Mouse (Mus musculus) CH12.LX (cell line): ENCODE results near the gene Tlk2. TPM values are rescaled to one million over a fixed set of nuclear protein-coding genes. Genes with fewer than 3 reads are reported as not detected.

Source experiments
- DNase-seq: peaks from one replicate; pipeline ENCODE4 v3.0.0-alpha.2; 2013; ENCODE audit errors: extremely low read depth
- H3K27ac ChIP-seq: 2 replicates; pipeline ENCODE4 v1.5.1; 2012; ENCODE audit warnings: low read depth, mild to moderate bottlenecking, control low read depth, moderate library complexity; ENCODE audit not compliant: insufficient read depth
- H3K27me3 ChIP-seq: replicated peaks from 2 replicates; pipeline ENCODE3; 2012; ENCODE audit warnings: inconsistent platforms
- H3K36me3 ChIP-seq, 2 experiments: replicated peaks in 1 of 2; 2 replicates each; pipeline versions ENCODE3 to v1.6.1; 2012; ENCODE audit warnings: inconsistent platforms in 1 of 2, low read length in 1 of 2, mild to moderate bottlenecking in 1 of 2, mixed read lengths in 1 of 2, moderate library complexity in 1 of 2; ENCODE audit not compliant: control insufficient read depth in 1 of 2, insufficient read depth in 1 of 2
- H3K4me1 ChIP-seq, 2 experiments: 2 replicates each; pipeline ENCODE4 v1.6.1; 2012; ENCODE audit warnings: inconsistent platforms in 1 of 2, moderate library complexity in 1 of 2; ENCODE audit not compliant: insufficient read depth in 2 of 2, control insufficient read depth in 1 of 2
- H3K4me2 ChIP-seq: 2 replicates; pipeline ENCODE4 v1.6.1; 2012; ENCODE audit warnings: low read depth, mild to moderate bottlenecking, control low read depth; ENCODE audit not compliant: poor library complexity, insufficient read depth, severe bottlenecking
- H3K4me3 ChIP-seq, 3 experiments: fragments of 150-350 bp in 1 of 3; sonication (generic) in 1 of 3; replicated peaks in 1 of 3; 2 replicates each; pipeline versions ENCODE3 to v1.5.1; 2011 to 2012; ENCODE audit warnings: low read depth in 2 of 3, low read length in 2 of 3, mild to moderate bottlenecking in 2 of 3, moderate library complexity in 2 of 3, control low read depth in 1 of 3, improper control_type of control experiment in 1 of 3, inconsistent platforms in 1 of 3, mixed read lengths in 1 of 3; ENCODE audit not compliant: poor library complexity in 1 of 3
- H3K79me2 ChIP-seq: replicated peaks from 2 replicates; pipeline ENCODE4 v1.6.1; 2012; ENCODE audit warnings: mild to moderate bottlenecking, moderate library complexity; ENCODE audit not compliant: control insufficient read depth, poor library complexity, insufficient read depth, severe bottlenecking; ENCODE audit errors: extremely low read depth
- H3K9ac ChIP-seq: 2 replicates; pipeline ENCODE4 v1.6.1; 2012; ENCODE audit warnings: low read depth, mild to moderate bottlenecking, control low read depth, moderate library complexity; ENCODE audit not compliant: insufficient read depth
- H3K9me3 ChIP-seq: replicated peaks from 2 replicates; pipeline ENCODE3; 2012; ENCODE audit warnings: low read length, inconsistent platforms, mixed read lengths
- CHD2 ChIP-seq: IDR thresholded peaks from 2 replicates; pipeline ENCODE4 v1.6.1; 2011; ENCODE audit warnings: low read length, improper control_type of control experiment
- E2F4 ChIP-seq: IDR thresholded peaks from 2 replicates; pipeline ENCODE4 v1.6.1; 2011; ENCODE audit warnings: low read depth, low read length, improper control_type of control experiment; ENCODE audit not compliant: insufficient replicate concordance
- ETS1 ChIP-seq: conservative IDR thresholded peaks from 2 replicates; pipeline ENCODE4 v1.6.1; 2012; ENCODE audit warnings: low read depth, mild to moderate bottlenecking, inconsistent platforms, low read length, improper control_type of control experiment, moderate library complexity
- GABPA ChIP-seq: IDR thresholded peaks from 2 replicates; pipeline ENCODE4 v1.6.1; 2012; ENCODE audit warnings: low read depth, low read length, improper control_type of control experiment, inconsistent platforms; ENCODE audit not compliant: insufficient replicate concordance
- HCFC1 ChIP-seq: IDR thresholded peaks from 2 replicates; pipeline ENCODE4 v1.6.1; 2012; ENCODE audit warnings: low read depth, mild to moderate bottlenecking, inconsistent platforms, low read length, improper control_type of control experiment
- JUN ChIP-seq: IDR thresholded peaks from 2 replicates; pipeline ENCODE4 v1.6.1; 2011; ENCODE audit warnings: low read depth, mild to moderate bottlenecking, low read length, improper control_type of control experiment, moderate library complexity; ENCODE audit not compliant: insufficient read depth
- JUND ChIP-seq: conservative IDR thresholded peaks from 2 replicates; pipeline ENCODE4 v1.6.1; 2011; ENCODE audit warnings: low read depth, low read length, improper control_type of control experiment
- KAT2A ChIP-seq: IDR thresholded peaks from 2 replicates; pipeline ENCODE4 v1.6.1; 2012; ENCODE audit warnings: low read length, improper control_type of control experiment, inconsistent platforms; ENCODE audit not compliant: insufficient replicate concordance
- MAFK ChIP-seq: IDR thresholded peaks from 2 replicates; pipeline ENCODE4 v1.6.1; 2011; ENCODE audit warnings: low read length, improper control_type of control experiment; ENCODE audit not compliant: insufficient replicate concordance
- MEF2A ChIP-seq: IDR thresholded peaks from 2 replicates; pipeline ENCODE4 v1.6.1; 2014; ENCODE audit warnings: low read depth, mild to moderate bottlenecking, inconsistent platforms, low read length, improper control_type of control experiment, borderline replicate concordance
- MXI1 ChIP-seq: IDR thresholded peaks from 2 replicates; pipeline ENCODE4 v1.6.1; 2011; ENCODE audit warnings: mild to moderate bottlenecking, low read depth, low read length, improper control_type of control experiment
- NELFE ChIP-seq: IDR thresholded peaks from 2 replicates; pipeline ENCODE4 v1.6.1; 2011; ENCODE audit warnings: low read depth, low read length, improper control_type of control experiment
- PAX5 ChIP-seq: IDR thresholded peaks from 2 replicates; pipeline ENCODE4 v1.6.1; 2012; ENCODE audit warnings: low read length, inconsistent platforms, mixed read lengths
- POLR2A ChIP-seq: IDR thresholded peaks from 2 replicates; pipeline ENCODE4 v1.6.1; 2011; ENCODE audit warnings: low read depth, mild to moderate bottlenecking, improper control_type of control experiment, low read length
- POLR2AphosphoS2 ChIP-seq: IDR thresholded peaks from 2 replicates; pipeline ENCODE4 v1.6.1; 2011; ENCODE audit warnings: low read depth, low read length, improper control_type of control experiment
- SMC3 ChIP-seq: IDR thresholded peaks from 2 replicates; pipeline ENCODE4 v1.6.1; 2011; ENCODE audit warnings: low read depth, low read length, improper control_type of control experiment
- TBP ChIP-seq: conservative IDR thresholded peaks from 2 replicates; pipeline ENCODE4 v1.6.1; 2011; ENCODE audit warnings: low read depth, low read length, improper control_type of control experiment
- UBTF ChIP-seq: IDR thresholded peaks from 2 replicates; pipeline ENCODE4 v1.6.1; 2012; ENCODE audit warnings: low read depth, mild to moderate bottlenecking, inconsistent platforms, low read length, improper control_type of control experiment, moderate library complexity
- ZKSCAN1 ChIP-seq: IDR thresholded peaks from 2 replicates; pipeline ENCODE4 v1.6.1; 2012; ENCODE audit warnings: low read depth, inconsistent platforms, low read length, improper control_type of control experiment, borderline replicate concordance
- ZNF384 ChIP-seq: IDR thresholded peaks from 2 replicates; pipeline ENCODE4 v1.6.1; 2012; ENCODE audit warnings: low read depth, low read length, improper control_type of control experiment, inconsistent platforms
- dilution Hi-C: fragments of 300-500 bp; cut with MboI; formaldehyde crosslinking; loops from 2 replicates; pipeline ENCODE4 v1.14.3; 2020; ENCODE audit warnings: low sequenced_read_pairs; ENCODE audit not compliant: extremely low pct_unique_long_range_greater_than_20kb, extremely low pct_ligation_motif_present
- in situ Hi-C: fragments of 300-500 bp; cut with MboI; formaldehyde crosslinking; loops from 3 replicates; pipeline ENCODE4 v1.14.3; 2019; ENCODE audit warnings: low sequenced_read_pairs, low pct_ligation_motif_present, low pct_unique_long_range_greater_than_20kb, mixed read lengths
- polyA plus RNA-seq: library from polyadenylated mRNA; unstranded; fragments of >175 nt; gene quantifications from 2 replicates; pipeline ENCODE4 v1.2.1, GENCODE M21; 2012; ENCODE audit warnings: low read depth; ENCODE audit not compliant: insufficient read length
- total RNA-seq, 2 experiments: library from RNA; depleted of rRNA; stranded (reverse); fragments of 300-350 nt in 1 of 2; fragments of >200 nt in 1 of 2; gene quantifications; 2 replicates each; pipeline ENCODE4 v1.2.3; 2012 to 2014

Gene Tlk2
- total and polyA plus RNA-seq, 3 experiments, result 78.0 to 90.6 (median 85.1) TPM

DNA sequence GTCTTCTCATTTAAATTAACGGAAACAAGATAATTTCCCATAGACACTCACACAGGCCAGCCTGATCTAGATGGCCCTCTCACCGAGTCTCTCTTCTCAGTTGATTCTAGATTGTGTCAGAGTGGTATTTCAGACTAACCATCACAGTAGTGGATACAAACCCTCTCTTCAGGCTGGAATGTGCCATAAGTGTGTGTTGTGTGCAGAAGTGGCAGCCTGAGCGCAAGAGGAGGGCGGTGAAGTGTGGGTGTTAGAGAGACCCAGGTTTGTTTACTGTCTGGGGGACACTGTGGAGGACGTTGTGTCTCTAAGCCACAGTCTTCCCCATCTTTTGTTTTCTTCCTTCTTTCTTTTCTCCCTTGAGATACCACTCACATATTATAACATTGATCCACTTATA lies 144.9 kb downstream of the Tlk2 start (continued):
- no peak for TF ChIP-seq MXI1

DNA sequence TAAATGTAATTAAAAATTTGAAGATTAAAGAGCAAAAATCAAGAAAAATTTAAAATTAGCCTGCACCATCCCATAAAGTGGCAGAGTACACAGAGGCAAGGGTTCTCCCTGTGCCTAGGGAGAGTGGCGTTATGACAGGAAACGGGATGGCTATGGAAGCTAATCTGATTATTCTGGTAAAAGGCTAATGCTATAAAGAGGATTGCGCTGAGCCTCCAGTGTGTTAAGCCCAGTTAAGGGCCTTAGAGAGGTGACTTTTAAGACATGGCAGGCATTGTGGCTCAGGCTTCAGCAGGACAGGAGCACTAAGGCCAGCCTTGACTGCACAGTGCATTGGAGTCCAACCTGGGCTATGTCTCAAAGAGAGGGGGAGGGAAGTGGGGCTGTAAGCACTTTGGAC lies 148.5 kb downstream of the Tlk2 start:
- Histone ChIP-seq H3K79me2 (no peaks in the 10 kb centered on the region), H3K4me3 (no peak overlapping the region), H3K4me1 (no peaks in the 10 kb centered on the region)
- dilution Hi-C loops, result no loop called here
- no peak for TF ChIP-seq GABPA
- TF ChIP-seq ZKSCAN1, result no peak
- TF ChIP-seq TBP, result no peak
- no peak for TF ChIP-seq MEF2A
- TF ChIP-seq CHD2, result no peak
- TF ChIP-seq, all 38 proteins: peak for 0
- Histone ChIP-seq H3K9me3 (no peaks in the 10 kb centered on the region), H3K4me2 (no peak overlapping the region), H3K27ac (no peak overlapping the region), H3K27me3 (no peaks in the 10 kb centered on the region), H3K36me3 (no peaks in the 10 kb centered on the region), H3K9ac (no peak overlapping the region)
- in situ Hi-C loops, result no loop called here
- no peak for DNase-seq

DNA sequence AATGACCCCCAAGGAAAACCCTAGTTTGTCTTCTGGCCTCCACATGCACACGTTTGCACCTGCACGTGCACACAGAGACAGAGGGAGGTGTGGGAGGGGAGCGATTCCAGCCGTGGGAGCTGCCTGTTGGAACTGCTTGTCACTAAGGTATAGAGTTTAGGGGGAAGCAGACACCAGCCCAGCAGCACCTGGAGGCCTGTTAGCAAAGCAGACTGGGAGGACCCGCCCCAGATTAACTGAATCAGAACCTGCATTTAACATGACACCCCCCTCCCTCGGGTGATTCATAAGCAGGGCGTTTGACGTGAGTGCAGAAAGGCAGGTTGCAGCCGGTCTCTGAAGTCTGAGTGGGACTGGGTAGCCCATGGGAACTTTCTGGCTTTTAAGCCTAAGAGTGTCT lies 151.4 kb downstream of the Tlk2 start:
- no peak for DNase-seq
- Histone ChIP-seq H3K4me2 (no peak overlapping the region), H3K9ac (no peak overlapping the region), H3K79me2 (no peaks in the 10 kb centered on the region), H3K27me3 (no peaks in the 10 kb centered on the region), H3K4me1 (0 out of 4 replicates have a peak, but pooled peaks cover 0 to 2% of the 10 kb centered on the region in 2 experiments), H3K9me3 (no peaks in the 10 kb centered on the region), H3K27ac (no peak overlapping the region), H3K4me3 (no peak overlapping the region), H3K36me3 (no peaks in the 10 kb centered on the region)
- dilution Hi-C loops, result no loop called here
- in situ Hi-C loops, result no loop called here
- TF ChIP-seq UBTF (no peak), KAT2A (no peak), POLR2AphosphoS2 (no peak), CHD2 (no peak), HCFC1 (no peak), JUN (no peak), MEF2A (no peak), ZKSCAN1 (no peak), ETS1 (no peak), E2F4 (no peak), PAX5 (no peak), NELFE (no peak), ZNF384 (no peak), MAFK (no peak), JUND (no peak), POLR2A (no peak), SMC3 (no peak), GABPA (no peak)
